Mouse (Mus musculus) forebrain, embryonic 10.5 days (tissue): Measurements from ENCODE around the gene Hcn2. TPM values are rescaled to one million over a fixed set of nuclear protein-coding genes. Genes with fewer than 3 reads are reported as not detected.
A peak's percentile ranks its signal among the peaks of the same experiment; 100 is the strongest.

ENCODE experiments used
- DNase-seq: peaks from one replicate; pipeline ENCODE4 v3.0.0-alpha.2; 2017; ENCODE audit warnings: low spot score; ENCODE audit errors: extremely low spot score
- H3K27ac ChIP-seq: fragments of 300-500 bp; sonication (generic); 2 replicates; pipeline ENCODE4 v1.5.1; 2016; ENCODE audit warnings: mild to moderate bottlenecking
- H3K27me3 ChIP-seq: fragments of 300-500 bp; sonication (generic); 2 replicates; pipeline ENCODE4 v1.6.1; 2016; ENCODE audit warnings: mild to moderate bottlenecking; ENCODE audit not compliant: poor library complexity, severe bottlenecking
- H3K36me3 ChIP-seq: fragments of 300-500 bp; sonication (generic); replicated peaks from 2 replicates; pipeline ENCODE4 v1.6.1; 2016; ENCODE audit warnings: mild to moderate bottlenecking, moderate library complexity
- H3K4me1 ChIP-seq: fragments of 300-500 bp; sonication (generic); 2 replicates; pipeline ENCODE4 v1.6.1; 2016
- H3K4me3 ChIP-seq: fragments of 300-500 bp; sonication (generic); 2 replicates; pipeline ENCODE4 v1.5.1; 2016; ENCODE audit warnings: mild to moderate bottlenecking, moderate library complexity
- H3K9me3 ChIP-seq: fragments of 300-500 bp; sonication (generic); 2 replicates; pipeline ENCODE4 v1.6.1; 2016; ENCODE audit warnings: mild to moderate bottlenecking, moderate library complexity
- WGBS: fragments of 180-500 bp; shearing (Covaris S2); methylation state at CpG from one replicate; pipeline ENCODE4 v1.1.7; 2016; 5-methylcytosine and 5-hydroxymethylcytosine counted together
- polyA plus RNA-seq: library from polyadenylated mRNA; unstranded; fragments of >200 nt; fragmentation: Nextera tagmentation; extraction: Ambion mirVana; gene quantifications from 2 replicates; pipeline ENCODE4 v1.2.1, GENCODE M21; 2016

Hcn2 gene
- polyA plus RNA-seq, 1 experiment from 2014 or later: not detected

GRCm38 (mm10) chr10:79778006-79778405 lies 61.6 kb downstream of the Hcn2 start:
- WGBS: 19% methylated on average over 15 of the region's 15 CpGs
- DNase-seq: no peak
- peak overlapping the region; percentile 22; the same call in 1 of the 2 replicates for H3K4me3 ChIP-seq

GRCm38 (mm10) chr10:79779193-79779592 lies 62.8 kb downstream of the Hcn2 start:
- Histone ChIP-seq H3K4me1 (peaks cover 52% of the 10 kb centered on the region), H3K27me3 (peaks cover 83% of the 10 kb centered on the region), H3K36me3 (no peaks in the 10 kb centered on the region), H3K4me3 (no peak overlapping the region; the same call in 1 of the 2 replicates), H3K27ac (no peak overlapping the region), H3K9me3 (peaks cover 8% of the 10 kb centered on the region)
- no peak for DNase-seq
- 8% methylated on average over 2 of the region's 2 CpGs for WGBS

More at GRCm38 (mm10) chr10:79778006-79778405, 61.6 kb downstream of the Hcn2 start:
- Histone ChIP-seq H3K27ac (0 out of 2 replicates have a peak overlapping the region, but pooled peaks have one; percentile 2), H3K4me1 (peaks cover 51% of the 10 kb centered on the region), H3K9me3 (peaks cover 8% of the 10 kb centered on the region), H3K27me3 (peaks cover 71% of the 10 kb centered on the region), H3K36me3 (no peaks in the 10 kb centered on the region)

GRCm38 (mm10) chr10:79779784-79780663 lies 63.6 kb downstream of the Hcn2 start:
- Histone ChIP-seq H3K9me3 (peaks cover 3% of the 10 kb centered on the region), H3K4me3 (peak overlapping the region; percentile 55), H3K4me1 (peaks cover 57% of the 10 kb centered on the region), H3K27ac (peak overlapping the region; percentile 53), H3K36me3 (no peaks in the 10 kb centered on the region), H3K27me3 (peaks cover 88% of the 10 kb centered on the region)
- 2% methylated on average over 55 of the region's 55 CpGs for WGBS
- peak; percentile 97 for DNase-seq

- Histone ChIP-seq H3K4me3 (peak overlapping the region; percentile 55), H3K4me1 (peaks cover 57% of the 10 kb centered on the region), H3K27me3 (peaks cover 92% of the 10 kb centered on the region), H3K27ac (no peak overlapping the region), H3K9me3 (no peaks in the 10 kb centered on the region), H3K36me3 (no peaks in the 10 kb centered on the region)
- WGBS: 2% methylated on average over 13 of the region's 13 CpGs
- no peak for DNase-seq
Observed at GRCm38 (mm10) chr10:79780664-79781015, 64.2 kb downstream of the Hcn2 start.

GRCm38 (mm10) chr10:79781139-79781538 lies 64.7 kb downstream of the Hcn2 start:
- Histone ChIP-seq H3K9me3 (no peaks in the 10 kb centered on the region), H3K4me3 (peak overlapping the region; percentile 55), H3K4me1 (peaks cover 57% of the 10 kb centered on the region), H3K27me3 (peaks cover 91% of the 10 kb centered on the region), H3K27ac (no peak overlapping the region), H3K36me3 (no peaks in the 10 kb centered on the region)
- WGBS: 27% methylated on average over 21 of the region's 21 CpGs
- no peak for DNase-seq

GRCm38 (mm10) chr10:79781956-79782355 lies 65.5 kb downstream of the Hcn2 start:
- DNase-seq: no peak
- Histone ChIP-seq H3K9me3 (no peaks in the 10 kb centered on the region), H3K27ac (no peak overlapping the region), H3K36me3 (no peaks in the 10 kb centered on the region), H3K4me3 (no peak overlapping the region), H3K4me1 (peaks cover 56% of the 10 kb centered on the region), H3K27me3 (peaks cover 83% of the 10 kb centered on the region)
- WGBS: 66% methylated on average over 5 of the region's 5 CpGs

GRCm38 (mm10) chr10:79783050-79783449 lies 66.6 kb downstream of the Hcn2 start:
- Histone ChIP-seq H3K27ac (no peak overlapping the region), H3K4me3 (no peak overlapping the region), H3K27me3 (peaks cover 77% of the 10 kb centered on the region), H3K9me3 (no peaks in the 10 kb centered on the region), H3K36me3 (no peaks in the 10 kb centered on the region), H3K4me1 (peaks cover 45% of the 10 kb centered on the region)
- 69% methylated on average over 7 of the region's 7 CpGs for WGBS
- no peak for DNase-seq

GRCm38 (mm10) chr10:79783920-79784800 lies 67.7 kb downstream of the Hcn2 start:
- Histone ChIP-seq H3K9me3 (no peaks in the 10 kb centered on the region), H3K4me1 (peaks cover 34% of the 10 kb centered on the region), H3K27ac (no peak overlapping the region), H3K36me3 (no peaks in the 10 kb centered on the region), H3K27me3 (peaks cover 66% of the 10 kb centered on the region), H3K4me3 (no peak overlapping the region)
- DNase-seq: no peak
- 40% methylated on average over 27 of the region's 27 CpGs for WGBS

Other genes starting within 250 kb of the Hcn2 start
- not detected in 2 replicates for gene Vmn2r83, start 247.9 kb upstream of the Hcn2 start, polyA plus RNA-seq
- gene Plpp2, start 182.8 kb upstream of the Hcn2 start, polyA plus RNA-seq: 26.0 and 28.8 TPM in 2 replicates
- 65.0 and 73.5 TPM in 2 replicates for gene Mier2, start 161.4 kb upstream of the Hcn2 start, polyA plus RNA-seq
- not detected in 2 replicates for gene Theg, start 129.3 kb upstream of the Hcn2 start, polyA plus RNA-seq
- gene C2cd4c, start 102.6 kb upstream of the Hcn2 start, polyA plus RNA-seq: not detected in 2 replicates
- gene Shc2, start 78.7 kb upstream of the Hcn2 start, polyA plus RNA-seq: 9.5 and 12.4 TPM in 2 replicates
- gene Odf3l2, start 70.9 kb upstream of the Hcn2 start, polyA plus RNA-seq: not detected in 2 replicates
- 0.90 and 1.5 TPM in 2 replicates for gene Madcam1, start 52.1 kb upstream of the Hcn2 start, polyA plus RNA-seq
- 59.7 and 63.8 TPM in 2 replicates for gene Tpgs1, start 47.3 kb upstream of the Hcn2 start, polyA plus RNA-seq
- 253 and 264 TPM in 2 replicates for gene Cdc34, start 34.4 kb upstream of the Hcn2 start, polyA plus RNA-seq
- 0.84 and 1.0 TPM in 2 replicates for gene Gzmm, start 27.6 kb upstream of the Hcn2 start, polyA plus RNA-seq
- gene Bsg, start 12.1 kb upstream of the Hcn2 start, polyA plus RNA-seq: 598 and 623 TPM in 2 replicates
- 50.9 and 52.9 TPM in 2 replicates for gene Polrmt, start 29.9 kb downstream of the Hcn2 start, polyA plus RNA-seq
- gene Fgf22, start 38.4 kb downstream of the Hcn2 start, polyA plus RNA-seq: 0.36 and 0.64 TPM in 2 replicates
- gene Rnf126, start 50.3 kb downstream of the Hcn2 start, polyA plus RNA-seq: 92.4 and 113 TPM in 2 replicates
- 1.1 and 1.5 TPM in 2 replicates for gene Fstl3, start 60.6 kb downstream of the Hcn2 start, polyA plus RNA-seq
- not detected in 2 replicates for gene Prss57, start 74.3 kb downstream of the Hcn2 start, polyA plus RNA-seq
- gene Palm, start 76.9 kb downstream of the Hcn2 start, polyA plus RNA-seq: 114 and 119 TPM in 2 replicates
- 0.18 and 1.0 TPM in 2 replicates for gene Misp, start 104.4 kb downstream of the Hcn2 start, polyA plus RNA-seq
- gene Ptbp1, start 137.8 kb downstream of the Hcn2 start, polyA plus RNA-seq: 370 and 377 TPM in 2 replicates
- 8.1 TPM in 2 replicates for gene Prtn3, start 157.8 kb downstream of the Hcn2 start, polyA plus RNA-seq
- gene Plppr3, start 158.0 kb downstream of the Hcn2 start, polyA plus RNA-seq: 91.4 and 102 TPM in 2 replicates
- not detected in 2 replicates for gene Elane, start 169.6 kb downstream of the Hcn2 start, polyA plus RNA-seq
- not detected in 2 replicates for gene Cfd, start 174.2 kb downstream of the Hcn2 start, polyA plus RNA-seq
- 61.8 and 65.7 TPM in 2 replicates for gene Med16, start 192.3 kb downstream of the Hcn2 start, polyA plus RNA-seq
- 1.9 TPM in 1 of 2 replicates, not detected in the other for gene Gm26602, start 194.2 kb downstream of the Hcn2 start, polyA plus RNA-seq
- gene Kiss1r, start 200.3 kb downstream of the Hcn2 start, polyA plus RNA-seq: 0.28 and 0.48 TPM in 2 replicates
- 112 and 116 TPM in 2 replicates for gene R3hdm4, start 204.6 kb downstream of the Hcn2 start, polyA plus RNA-seq
- gene Arid3a, start 210.4 kb downstream of the Hcn2 start, polyA plus RNA-seq: 12.5 and 13.0 TPM in 2 replicates
- 165 and 167 TPM in 2 replicates for gene Wdr18, start 243.5 kb downstream of the Hcn2 start, polyA plus RNA-seq